ENCODE assay signal across 14 mouse cellular contexts in the genomic region with DNA sequence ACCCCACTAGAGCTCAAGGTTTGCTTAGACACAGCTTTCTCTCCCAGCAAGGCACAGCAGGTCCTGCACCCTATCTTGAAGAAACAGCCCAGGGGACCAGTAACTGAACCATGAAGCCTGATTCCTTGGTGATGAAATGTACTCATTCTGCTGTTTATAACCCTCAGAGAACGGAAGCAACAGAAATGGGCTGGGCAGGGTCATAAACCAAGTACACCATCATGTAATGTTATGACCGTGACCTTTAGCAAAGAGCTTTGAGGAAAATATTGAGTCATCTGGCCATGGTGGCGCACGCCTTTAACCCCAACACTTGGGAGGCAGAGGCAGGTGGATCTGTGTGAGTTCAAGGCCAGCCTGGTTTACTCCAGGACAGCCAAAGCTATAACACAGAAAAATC. TPM values are rescaled to one million over a fixed set of nuclear protein-coding genes. Genes with fewer than 3 reads are reported as not detected.
DNase-seq lines count a peak whose midpoint lies in the region; ATAC-seq lines count a peak whose summit lies in the region.
"Had no signal": no experiment of that assay in that cellular context is flagged by ENCODE, and none has a peak within 500 bp of the region (broad histone marks: within the 10 kb centered on the region; RNA-seq: fewer than 3 reads in every experiment).

No protein-coding gene starts in this region.

- WGBS in forebrain, embryonic 13.5 days = 91% methylated on average over 4 of the region's 4 CpGs
- WGBS in intestine, embryonic 15.5 days = 52% methylated on average over 4 of the region's 4 CpGs
- 78% methylated on average over 4 of the region's 4 CpGs for WGBS in neural tube, embryonic 12.5 days
- WGBS in embryonic facial prominence, embryonic 10.5 days = 96% methylated on average over 4 of the region's 4 CpGs

- H3K9ac ChIP-seq in forebrain, embryonic 13.5 days = no peak overlapping the region
- H3K9ac ChIP-seq in intestine, embryonic 15.5 days = no peak overlapping the region
- H3K9ac ChIP-seq in neural tube, embryonic 12.5 days = no peak overlapping the region
- H3K9ac ChIP-seq: embryonic facial prominence, embryonic 13.5 days had no signal

- peaks cover 70% of the 10 kb centered on the region for H3K4me1 ChIP-seq in forebrain, embryonic 13.5 days
- H3K4me1 ChIP-seq in intestine, embryonic 15.5 days (replicated peaks) = 0 out of 2 replicates have a peak, but pooled peaks cover 6% of the 10 kb centered on the region
- H3K4me1 ChIP-seq in neural tube, embryonic 12.5 days = peaks cover 24% of the 10 kb centered on the region
- peaks cover 10% of the 10 kb centered on the region for H3K4me1 ChIP-seq in embryonic facial prominence, embryonic 10.5 days
- H3K4me1 ChIP-seq: embryonic facial prominence, embryonic 13.5 days had no signal

- ATAC-seq in forebrain, embryonic 13.5 days = no peak
- ATAC-seq in intestine, embryonic 15.5 days = peak; percentile 84
- no peak for ATAC-seq in neural tube, embryonic 12.5 days (ENCODE audit: low FRiP score, low read depth)

- no peaks in the 10 kb centered on the region for H3K9me3 ChIP-seq in forebrain, embryonic 13.5 days (replicated peaks)
- no peaks in the 10 kb centered on the region for H3K9me3 ChIP-seq in intestine, embryonic 15.5 days
- H3K9me3 ChIP-seq in neural tube, embryonic 12.5 days = no peaks in the 10 kb centered on the region
- 0 out of 2 replicates have a peak, but pooled peaks cover 3% of the 10 kb centered on the region for H3K9me3 ChIP-seq in embryonic facial prominence, embryonic 10.5 days
- H3K9me3 ChIP-seq: embryonic facial prominence, embryonic 13.5 days had no signal

- peaks cover 22% of the 10 kb centered on the region for H3K36me3 ChIP-seq in forebrain, embryonic 13.5 days (ENCODE audit: poor library complexity, severe bottlenecking)
- H3K36me3 ChIP-seq in intestine, embryonic 15.5 days = no peaks in the 10 kb centered on the region
- no peaks in the 10 kb centered on the region; the same call in 1 of the 2 replicates for H3K36me3 ChIP-seq in neural tube, embryonic 12.5 days
- H3K36me3 ChIP-seq in embryonic facial prominence, embryonic 10.5 days (replicated peaks) = no peaks in the 10 kb centered on the region
- H3K36me3 ChIP-seq: embryonic facial prominence, embryonic 13.5 days had no signal

- no peak overlapping the region for H3K4me3 ChIP-seq in forebrain, embryonic 13.5 days
- no peak overlapping the region for H3K4me3 ChIP-seq in intestine, embryonic 15.5 days (replicated peaks)
- no peak overlapping the region for H3K4me3 ChIP-seq in neural tube, embryonic 12.5 days
- no peak overlapping the region for H3K4me3 ChIP-seq in embryonic facial prominence, embryonic 10.5 days
- H3K4me3 ChIP-seq: embryonic facial prominence, embryonic 13.5 days had no signal

- H3K27ac ChIP-seq in forebrain, embryonic 13.5 days = peak overlapping the region; percentile 96
- peak overlapping the region; percentile 48; the same call in 1 of the 2 replicates for H3K27ac ChIP-seq in intestine, embryonic 15.5 days
- H3K27ac ChIP-seq in neural tube, embryonic 12.5 days = peak overlapping the region; percentile 87
- H3K27ac ChIP-seq in embryonic facial prominence, embryonic 10.5 days (replicated peaks) = no peak overlapping the region
- H3K27ac ChIP-seq: embryonic facial prominence, embryonic 13.5 days; kidney, postnatal 0 days had no signal

- H3K27me3 ChIP-seq in forebrain, embryonic 13.5 days = no peaks in the 10 kb centered on the region
- H3K27me3 ChIP-seq in intestine, embryonic 15.5 days (replicated peaks) = no peaks in the 10 kb centered on the region
- no peaks in the 10 kb centered on the region for H3K27me3 ChIP-seq in neural tube, embryonic 12.5 days (replicated peaks)
- H3K27me3 ChIP-seq in embryonic facial prominence, embryonic 10.5 days (replicated peaks; ENCODE audit: low read depth, poor library complexity, severe bottlenecking) = no peaks in the 10 kb centered on the region
- H3K27me3 ChIP-seq: embryonic facial prominence, embryonic 13.5 days had no signal

- no peak overlapping the region for H3K4me2 ChIP-seq in forebrain, embryonic 13.5 days
- no peak overlapping the region for H3K4me2 ChIP-seq in intestine, embryonic 15.5 days (replicated peaks)
- no peak overlapping the region for H3K4me2 ChIP-seq in neural tube, embryonic 12.5 days (replicated peaks)
- H3K4me2 ChIP-seq: embryonic facial prominence, embryonic 13.5 days had no signal

- peak; percentile 23 for DNase-seq in adrenal gland, postnatal 10 days
- DNase-seq in adrenal gland, postnatal 36 days = no peak
- DNase-seq in embryonic facial prominence, embryonic 10.5 days (ENCODE audit: low spot score) = no peak
- no peak for DNase-seq in kidney, postnatal 25 days
- DNase-seq in heart, adult 8-10 months (ENCODE audit: low spot score) = no peak
- DNase-seq: cerebellum, adult 9-10 months had no signal

RNA-seq across cellular contexts. Expression of gene Acss1, which starts 23.1 kb away (rescaled TPM):
- 10 to 100 TPM; 64.7 to 68.9 TPM for total RNA-seq in adrenal gland, postnatal 10 days (2021)
- total RNA-seq in adrenal gland, postnatal 36 days (2021) = 10 to 100 TPM; 23.2 to 29.1 TPM
- 32.9 and 34.1 TPM in 2 replicates for polyA plus RNA-seq in forebrain, embryonic 13.5 days (2015; fragmentation: Nextera tagmentation; extraction: Ambion mirVana)
- 20.4 and 24.6 TPM in 2 replicates for polyA plus RNA-seq in intestine, embryonic 15.5 days (2015; fragmentation: Nextera tagmentation; extraction: Ambion mirVana)
- 22.8 and 23.5 TPM in 2 replicates for polyA plus RNA-seq in neural tube, embryonic 12.5 days (2016; fragmentation: Nextera tagmentation; extraction: Ambion mirVana)
- 7.8 and 9.3 TPM in 2 replicates for polyA plus RNA-seq in embryonic facial prominence, embryonic 10.5 days (2016; fragmentation: Nextera tagmentation; extraction: Ambion mirVana)
- 100 to 1,000 TPM; 259 to 343 (median 275) TPM for total RNA-seq in heart, adult 8-10 months (2022)

RNA-seq across cellular contexts. Expression of gene Apmap, which starts 36.9 kb away (rescaled TPM):
- 100 to 1,000 TPM; 145 to 167 TPM for total RNA-seq in adrenal gland, postnatal 10 days (2021)
- total RNA-seq in adrenal gland, postnatal 36 days (2021) = 100 to 1,000 TPM; 117 to 146 TPM
- polyA plus RNA-seq in forebrain, embryonic 13.5 days (2015; fragmentation: Nextera tagmentation; extraction: Ambion mirVana) = 37.1 and 40.2 TPM in 2 replicates
- 36.3 and 38.7 TPM in 2 replicates for polyA plus RNA-seq in intestine, embryonic 15.5 days (2015; fragmentation: Nextera tagmentation; extraction: Ambion mirVana)
- polyA plus RNA-seq in neural tube, embryonic 12.5 days (2016; fragmentation: Nextera tagmentation; extraction: Ambion mirVana) = 41.6 and 42.7 TPM in 2 replicates
- 27.9 and 31.5 TPM in 2 replicates for polyA plus RNA-seq in embryonic facial prominence, embryonic 10.5 days (2016; fragmentation: Nextera tagmentation; extraction: Ambion mirVana)
- 10 to 100 TPM; 46.6 to 68.1 (median 52.7) TPM for total RNA-seq in heart, adult 8-10 months (2022)

RNA-seq across cellular contexts. Expression of gene Vsx1, which starts 43.9 kb away (rescaled TPM):
- not detected for total RNA-seq in adrenal gland, postnatal 10 days (2021)
- not detected for total RNA-seq in adrenal gland, postnatal 36 days (2021)
- 0.10 and 0.12 TPM in 2 replicates for polyA plus RNA-seq in forebrain, embryonic 13.5 days (2015; fragmentation: Nextera tagmentation; extraction: Ambion mirVana)
- not detected in 2 replicates for polyA plus RNA-seq in intestine, embryonic 15.5 days (2015; fragmentation: Nextera tagmentation; extraction: Ambion mirVana)
- 0.51 and 0.63 TPM in 2 replicates for polyA plus RNA-seq in neural tube, embryonic 12.5 days (2016; fragmentation: Nextera tagmentation; extraction: Ambion mirVana)
- polyA plus RNA-seq in embryonic facial prominence, embryonic 10.5 days (2016; fragmentation: Nextera tagmentation; extraction: Ambion mirVana) = 0.04 and 0.23 TPM in 2 replicates
- total RNA-seq in heart, adult 8-10 months (2022) = under 1 TPM; 0.09 to 0.13 (median 0.12) TPM
- polyA plus RNA-seq: embryonic facial prominence, embryonic 13.5 days; heart, embryonic 14.5 days; kidney, postnatal 0 days; limb, embryonic 11.5 days; lung, embryonic 16.5 days had no signal
